Mouse (Mus musculus): ENCODE measurements at regions not wholly inside any gene's neighbourhood (a gene's known extent, or its start where the extent isn't known, plus 50 kb on each side); places are given as distances from the start of the nearest gene placed in this dataset.
A peak's percentile ranks its signal among the peaks of the same experiment; 100 is the strongest.

DNA sequence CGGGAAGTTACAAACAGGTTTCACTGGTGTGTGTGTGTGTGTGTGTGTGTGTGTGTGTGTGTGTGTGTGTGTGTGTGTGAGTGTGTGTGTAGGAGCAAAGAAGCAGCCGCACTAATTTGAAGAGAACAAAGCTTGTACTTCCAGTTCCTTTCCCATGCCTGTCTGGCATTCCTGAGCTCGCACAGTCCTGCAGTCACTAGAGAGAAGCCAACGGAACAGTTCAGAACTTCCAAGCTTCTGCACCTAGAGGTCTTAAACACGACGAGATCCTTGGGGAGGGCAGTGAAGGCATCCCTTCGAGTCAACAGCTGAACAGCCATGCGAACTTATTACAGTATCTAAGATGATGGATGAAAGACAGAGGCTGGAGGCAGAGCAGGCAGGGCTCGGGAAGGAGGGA is 157.4 kb downstream of the Nrip1 start:
- 53% methylated on average over 9 of the region's 9 CpGs for WGBS
- Histone ChIP-seq H3K36me3 (no peaks in the 10 kb centered on the region), H3K4me3 (no peak overlapping the region), H3K27ac (no peak overlapping the region), H3K27me3 (ENCODE audit: insufficient read depth, poor library complexity, severe bottlenecking) (no peaks in the 10 kb centered on the region), H3K9me3 (no peaks in the 10 kb centered on the region), H3K4me1 (replicated peaks) (no peaks in the 10 kb centered on the region)
- DNase-seq (ENCODE audit: low spot score) = no peak

DNA sequence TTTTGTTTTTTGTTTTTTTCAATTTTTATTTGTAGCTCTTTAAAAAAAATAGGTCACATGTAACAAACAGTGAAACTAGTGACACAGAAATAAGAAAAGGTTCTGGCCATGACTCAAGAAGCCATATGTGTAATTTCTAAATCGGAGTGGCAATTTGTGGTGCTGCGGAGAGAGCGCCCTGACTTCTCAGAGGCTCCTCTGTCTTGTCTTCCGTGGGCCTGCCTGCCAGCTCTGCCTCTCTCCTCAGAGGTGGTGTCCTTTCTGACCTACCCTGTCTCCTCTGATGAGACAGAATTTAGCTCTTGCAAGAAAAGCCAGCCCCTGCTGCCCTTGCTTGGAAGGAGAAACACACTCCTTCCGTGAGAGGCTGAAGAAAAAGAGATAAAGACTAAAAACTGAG is 158.1 kb downstream of the Nrip1 start:
- Histone ChIP-seq H3K4me3 (no peak overlapping the region), H3K27me3 (ENCODE audit: insufficient read depth, poor library complexity, severe bottlenecking) (no peaks in the 10 kb centered on the region), H3K9me3 (no peaks in the 10 kb centered on the region), H3K27ac (no peak overlapping the region; the same call in 1 of the 2 replicates), H3K36me3 (no peaks in the 10 kb centered on the region), H3K4me1 (replicated peaks) (no peaks in the 10 kb centered on the region)
- DNase-seq (ENCODE audit: low spot score) = no peak
- WGBS = 79% methylated on average over 5 of the region's 5 CpGs

GRCm38 (mm10) chr16:76201773-76202571 is 171.7 kb downstream of the Nrip1 start:
- Histone ChIP-seq H3K27me3 (ENCODE audit: insufficient read depth, poor library complexity, severe bottlenecking) (no peaks in the 10 kb centered on the region), H3K27ac (no peak overlapping the region), H3K36me3 (no peaks in the 10 kb centered on the region), H3K4me1 (replicated peaks) (no peaks in the 10 kb centered on the region), H3K9me3 (no peaks in the 10 kb centered on the region), H3K4me3 (no peak overlapping the region)
- 67% methylated on average over 11 of the region's 11 CpGs for WGBS
- DNase-seq (ENCODE audit: low spot score) = peak; percentile 25

- no peak overlapping the region for H3K27ac ChIP-seq
- 78% methylated on average over 9 of the region's 9 CpGs for WGBS
- no peaks in the 10 kb centered on the region for H3K4me1 ChIP-seq (replicated peaks)
- H3K27me3 ChIP-seq (ENCODE audit: insufficient read depth, poor library complexity, severe bottlenecking) = no peaks in the 10 kb centered on the region
- no peaks in the 10 kb centered on the region for H3K9me3 ChIP-seq
- no peak for DNase-seq (ENCODE audit: low spot score)
- H3K36me3 ChIP-seq = no peaks in the 10 kb centered on the region
- H3K4me3 ChIP-seq = no peak overlapping the region
Measured at GRCm38 (mm10) chr16:76200801-76201728, 172.6 kb downstream of the Nrip1 start.

DNA sequence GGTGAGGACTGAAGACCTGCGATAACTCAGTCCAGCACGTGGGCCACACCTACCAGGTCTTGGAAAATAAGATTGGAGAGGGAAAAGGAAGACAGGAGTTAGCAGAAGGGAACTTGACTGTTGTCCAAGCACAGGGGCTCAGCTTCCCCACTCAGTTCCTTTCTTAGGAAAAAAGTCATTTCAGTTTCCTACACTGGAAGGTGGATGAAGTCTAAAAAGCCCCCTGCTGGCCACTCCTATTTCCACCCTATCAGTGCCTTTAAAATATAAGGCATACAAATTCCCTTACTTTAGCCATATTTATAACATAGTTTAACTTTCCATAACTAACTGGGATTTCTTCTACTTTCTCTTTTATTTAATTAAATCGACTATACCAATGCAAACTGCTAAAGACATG is 173.4 kb downstream of the Nrip1 start:
- Histone ChIP-seq H3K27me3 (ENCODE audit: insufficient read depth, poor library complexity, severe bottlenecking) (no peaks in the 10 kb centered on the region), H3K4me3 (no peak overlapping the region), H3K4me1 (replicated peaks) (no peaks in the 10 kb centered on the region), H3K27ac (no peak overlapping the region), H3K9me3 (no peaks in the 10 kb centered on the region), H3K36me3 (no peaks in the 10 kb centered on the region)
- DNase-seq (ENCODE audit: low spot score) = peak; percentile 29
- 78% methylated on average over 3 of the region's 3 CpGs for WGBS

- DNase-seq (ENCODE audit: low spot score) = no peak
- WGBS = 81% methylated on average over 3 of the region's 3 CpGs
Measured at GRCm38 (mm10) chr16:76199006-76199405, 174.6 kb downstream of the Nrip1 start.

GRCm38 (mm10) chr16:76194291-76194690 is 172.2 kb upstream of the Samsn1 start:
- DNase-seq (ENCODE audit: low spot score) = no peak
- Histone ChIP-seq H3K36me3 (no peaks in the 10 kb centered on the region), H3K4me1 (replicated peaks) (no peaks in the 10 kb centered on the region), H3K27me3 (ENCODE audit: insufficient read depth, poor library complexity, severe bottlenecking) (no peaks in the 10 kb centered on the region), H3K4me3 (no peak overlapping the region), H3K27ac (no peak overlapping the region), H3K9me3 (no peaks in the 10 kb centered on the region)
- WGBS = 77% methylated on average over 2 of the region's 2 CpGs

More at GRCm38 (mm10) chr16:76199006-76199405, 174.6 kb downstream of the Nrip1 start:
- Histone ChIP-seq H3K4me3 (no peak overlapping the region), H3K27me3 (ENCODE audit: insufficient read depth, poor library complexity, severe bottlenecking) (no peaks in the 10 kb centered on the region), H3K9me3 (no peaks in the 10 kb centered on the region), H3K27ac (no peak overlapping the region), H3K4me1 (replicated peaks) (no peaks in the 10 kb centered on the region), H3K36me3 (no peaks in the 10 kb centered on the region)

- no peaks in the 10 kb centered on the region for H3K9me3 ChIP-seq
- H3K4me1 ChIP-seq (replicated peaks) = no peaks in the 10 kb centered on the region
- no peaks in the 10 kb centered on the region for H3K27me3 ChIP-seq (ENCODE audit: insufficient read depth, poor library complexity, severe bottlenecking)
- no peak overlapping the region for H3K27ac ChIP-seq
- WGBS = 95% methylated on average over 10 of the region's 10 CpGs
- no peak overlapping the region for H3K4me3 ChIP-seq
- DNase-seq (ENCODE audit: low spot score) = no peak
- H3K36me3 ChIP-seq = no peaks in the 10 kb centered on the region
Measured at GRCm38 (mm10) chr16:76191135-76191534, 169.1 kb upstream of the Samsn1 start.

- Histone ChIP-seq H3K36me3 (no peaks in the 10 kb centered on the region), H3K27me3 (ENCODE audit: insufficient read depth, poor library complexity, severe bottlenecking) (no peaks in the 10 kb centered on the region), H3K27ac (no peak overlapping the region), H3K4me1 (replicated peaks) (no peaks in the 10 kb centered on the region), H3K9me3 (no peaks in the 10 kb centered on the region), H3K4me3 (no peak overlapping the region)
- WGBS = 81% methylated on average over 2 of the region's 2 CpGs
- DNase-seq (ENCODE audit: low spot score) = no peak
Measured at GRCm38 (mm10) chr16:76183556-76183955, 161.5 kb upstream of the Samsn1 start.

DNA sequence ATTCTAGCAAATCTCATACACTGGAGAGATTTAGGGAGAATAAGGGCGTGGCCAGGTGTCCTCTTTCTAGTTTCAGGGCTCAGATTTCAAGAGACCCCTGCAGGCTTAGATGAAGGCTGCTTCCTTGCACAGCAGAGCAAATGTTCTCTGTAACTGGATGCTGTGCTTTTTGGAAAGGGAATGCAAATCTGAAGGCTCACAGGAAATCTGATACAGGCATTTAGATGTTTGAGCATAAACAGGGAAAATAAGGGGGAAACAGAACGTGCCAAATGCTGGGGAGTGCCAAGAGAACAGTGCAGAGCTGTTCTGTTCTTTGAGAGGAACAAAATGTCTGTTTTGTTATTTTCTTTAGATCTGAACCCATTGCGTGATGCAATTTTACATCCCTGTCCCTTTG is 161.0 kb upstream of the Samsn1 start:
- no peak overlapping the region for H3K27ac ChIP-seq
- peak; percentile 20 for DNase-seq (ENCODE audit: low spot score)
- no peak overlapping the region for H3K4me3 ChIP-seq
- H3K9me3 ChIP-seq = no peaks in the 10 kb centered on the region
- 25% methylated on average over 3 of the region's 3 CpGs for WGBS
- H3K27me3 ChIP-seq (ENCODE audit: insufficient read depth, poor library complexity, severe bottlenecking) = no peaks in the 10 kb centered on the region
- no peaks in the 10 kb centered on the region for H3K4me1 ChIP-seq (replicated peaks)
- no peaks in the 10 kb centered on the region for H3K36me3 ChIP-seq

- H3K27ac ChIP-seq = no peak overlapping the region
- H3K36me3 ChIP-seq = no peaks in the 10 kb centered on the region
- no peak overlapping the region for H3K4me3 ChIP-seq
- no peaks in the 10 kb centered on the region for H3K9me3 ChIP-seq
- DNase-seq (ENCODE audit: low spot score) = no peak
- no peaks in the 10 kb centered on the region for H3K27me3 ChIP-seq (ENCODE audit: insufficient read depth, poor library complexity, severe bottlenecking)
- 94% methylated on average over 3 of the region's 3 CpGs for WGBS
- H3K4me1 ChIP-seq (replicated peaks) = no peaks in the 10 kb centered on the region
Measured at GRCm38 (mm10) chr16:76181596-76181995, 159.5 kb upstream of the Samsn1 start.

DNA sequence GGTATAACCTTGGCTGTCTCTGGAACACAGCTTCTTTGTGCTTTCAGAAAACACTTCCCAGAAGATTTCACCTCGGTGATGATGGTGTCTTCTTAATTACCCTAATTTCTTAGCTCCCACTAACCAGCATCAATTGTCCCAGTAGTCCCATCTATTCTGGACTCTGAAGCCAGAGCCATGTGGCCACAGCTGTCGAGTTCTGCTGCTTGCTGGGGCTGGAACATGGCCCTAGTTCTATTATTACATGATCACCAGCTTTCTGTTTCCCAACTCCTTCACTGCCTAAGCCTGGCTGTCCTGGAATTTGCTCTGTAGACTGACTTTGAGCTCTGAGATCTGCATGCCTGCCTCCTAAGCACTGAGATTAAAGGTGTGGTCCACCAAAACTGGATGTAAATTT is 145.6 kb upstream of the Samsn1 start:
- Histone ChIP-seq H3K36me3 (no peaks in the 10 kb centered on the region), H3K27me3 (ENCODE audit: insufficient read depth, poor library complexity, severe bottlenecking) (no peaks in the 10 kb centered on the region), H3K27ac (no peak overlapping the region), H3K4me3 (no peak overlapping the region), H3K4me1 (replicated peaks) (no peaks in the 10 kb centered on the region), H3K9me3 (no peaks in the 10 kb centered on the region)
- WGBS = 72% methylated on average over 2 of the region's 2 CpGs
- DNase-seq (ENCODE audit: low spot score) = no peak

DNA sequence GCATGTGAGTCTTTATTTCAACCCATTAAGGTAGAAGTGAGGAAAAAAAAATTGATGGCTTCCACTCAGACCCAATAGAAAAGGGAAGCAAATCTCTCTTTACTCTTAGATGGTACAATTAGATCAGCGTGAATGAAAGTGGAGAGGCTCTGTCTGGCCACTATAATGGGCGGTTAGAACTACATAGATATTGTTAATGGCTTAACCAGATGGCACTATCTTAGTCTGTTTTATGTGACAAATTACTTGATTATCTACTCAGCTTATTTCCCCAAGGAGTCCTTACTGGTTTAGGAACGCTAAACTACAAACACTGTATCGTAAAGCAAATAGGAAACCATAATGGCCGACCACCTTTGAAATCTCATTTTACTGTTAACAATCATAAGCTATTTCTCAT is 138.8 kb upstream of the Samsn1 start:
- Histone ChIP-seq H3K4me1 (replicated peaks) (no peaks in the 10 kb centered on the region), H3K36me3 (no peaks in the 10 kb centered on the region), H3K4me3 (no peak overlapping the region), H3K27ac (no peak overlapping the region), H3K27me3 (ENCODE audit: insufficient read depth, poor library complexity, severe bottlenecking) (no peaks in the 10 kb centered on the region), H3K9me3 (no peaks in the 10 kb centered on the region)
- 92% methylated on average over 5 of the region's 5 CpGs for WGBS
- no peak for DNase-seq (ENCODE audit: low spot score)

Data from hindbrain, embryonic 10.5 days (tissue).